Comparison of ENCODE assay signal across 23 mouse cellular contexts in genomic region chr1:175637677-175638076, GRCm38 (mm10). TPM values are rescaled to one million over a fixed set of nuclear protein-coding genes. Genes with fewer than 3 reads are reported as not detected.
DNase-seq lines count a peak whose midpoint lies in the region; ATAC-seq and TF ChIP-seq lines count a peak whose summit lies in the region.
"Had no signal": no experiment of that assay in that cellular context is flagged by ENCODE, and none has a peak within 500 bp of the region (broad histone marks: within the 10 kb centered on the region; RNA-seq: fewer than 3 reads in every experiment).

No protein-coding gene starts in this region.

- 0 out of 2 replicates have a peak, but pooled peaks have one; percentile 25 for ATAC-seq in liver, postnatal 0 days
- no peak for ATAC-seq in liver, embryonic 12.5 days
- ATAC-seq in megakaryocyte, adult 5-6 weeks (ENCODE audit: poor library complexity, severe bottlenecking), result peak; percentile 55
- ATAC-seq in inflammation-experienced regulatory T-cells, adult 6 months, result no peak
- ATAC-seq: forebrain, postnatal 0 days; intestine, embryonic 15.5 days; lung, postnatal 0 days had no signal

- no peak overlapping the region for H3K27ac ChIP-seq in liver, postnatal 0 days (ENCODE audit: low read depth)
- no peak overlapping the region for H3K27ac ChIP-seq in liver, embryonic 12.5 days
- H3K27ac ChIP-seq in thymus, adult 2 months (ENCODE audit: control insufficient read depth, insufficient read depth, low read length), result no peak overlapping the region
- H3K27ac ChIP-seq: embryonic facial prominence, embryonic 15.5 days; heart, embryonic 13.5 days; hindbrain, embryonic 14.5 days; intestine, embryonic 15.5 days; limb, embryonic 13.5 days; liver, embryonic 14.5 days; midbrain, embryonic 10.5 days; stomach, embryonic 15.5 days had no signal

- no peak overlapping the region for H3K4me3 ChIP-seq in liver, postnatal 0 days (ENCODE audit: low read depth, low read length)
- no peak overlapping the region for H3K4me3 ChIP-seq in liver, embryonic 12.5 days
- H3K4me3 ChIP-seq in thymus, adult 2 months (ENCODE audit: control insufficient read depth, insufficient read depth, low read length), result no peak overlapping the region
- H3K4me3 ChIP-seq: embryonic facial prominence, embryonic 15.5 days; heart, embryonic 13.5 days; intestine, embryonic 15.5 days; limb, embryonic 13.5 days; midbrain, embryonic 10.5 days; stomach, embryonic 15.5 days had no signal

- no peaks in the 10 kb centered on the region for H3K27me3 ChIP-seq in liver, postnatal 0 days (ENCODE audit: insufficient read depth, low read length)
- H3K27me3 ChIP-seq in liver, embryonic 12.5 days (replicated peaks), result no peaks in the 10 kb centered on the region
- H3K27me3 ChIP-seq in thymus, adult 2 months (ENCODE audit: control insufficient read depth, insufficient read depth, low read length), result no peaks in the 10 kb centered on the region
- H3K27me3 ChIP-seq: embryonic facial prominence, embryonic 15.5 days; heart, embryonic 13.5 days; intestine, embryonic 15.5 days; limb, embryonic 13.5 days; stomach, embryonic 15.5 days had no signal

- H3K4me1 ChIP-seq in liver, postnatal 0 days (ENCODE audit: insufficient read depth), result peaks cover 12% of the 10 kb centered on the region; the same call in 1 of the 2 replicates
- no peaks in the 10 kb centered on the region for H3K4me1 ChIP-seq in liver, embryonic 12.5 days
- peaks cover 41% of the 10 kb centered on the region for H3K4me1 ChIP-seq in thymus, adult 2 months (replicated peaks; ENCODE audit: control insufficient read depth, insufficient read depth, low read length)
- H3K4me1 ChIP-seq: embryonic facial prominence, embryonic 15.5 days; heart, embryonic 13.5 days; intestine, embryonic 15.5 days; limb, embryonic 13.5 days; stomach, embryonic 15.5 days had no signal

- TF ChIP-seq EP300 in liver, postnatal 0 days (IDR thresholded peaks at IDR 0.05; ENCODE audit: low read depth), result no peak

- no peak for TF ChIP-seq CTCF in liver, postnatal 0 days (IDR thresholded peaks at IDR 0.05; ENCODE audit: low read depth)
- no peak for TF ChIP-seq CTCF in thymus, adult 2 months (IDR thresholded peaks at IDR 0.05; ENCODE audit: borderline replicate concordance, control insufficient read depth, extremely low read depth, insufficient read depth, low read length, poor library complexity)

- DNase-seq in liver, postnatal 0 days, result no peak
- peak; percentile 13 for DNase-seq in thymus, postnatal 25 days
- DNase-seq in thymus, adult 2 months, result no peak
- DNase-seq in adrenal gland, postnatal 25 days, result no peak
- DNase-seq: cerebellum, postnatal 10 days; forebrain, postnatal 0 days; right cerebral cortex, adult 18-20 months; thymus, postnatal 36 days had no signal

- H3K4me2 ChIP-seq in liver, postnatal 0 days (ENCODE audit: low read depth, low read length), result no peak overlapping the region
- H3K4me2 ChIP-seq in liver, embryonic 12.5 days, result no peak overlapping the region
- H3K4me2 ChIP-seq: embryonic facial prominence, embryonic 15.5 days; heart, embryonic 13.5 days; hindbrain, embryonic 14.5 days; intestine, embryonic 15.5 days; limb, embryonic 13.5 days; stomach, embryonic 15.5 days had no signal

- TF ChIP-seq POLR2A in thymus, adult 2 months (IDR thresholded peaks at IDR 0.05; ENCODE audit: control insufficient read depth, extremely low read depth, insufficient read depth, low read length, poor library complexity), result no peak

- WGBS in liver, postnatal 0 days (ENCODE audit: insufficient replicate concordance), result 28% methylated on average over 7 of the region's 7 CpGs
- 39% methylated on average over 7 of the region's 7 CpGs for WGBS in liver, embryonic 12.5 days (ENCODE audit: insufficient replicate concordance)
- WGBS in thymus, adult 2 months, result 7% methylated on average over 7 of the region's 7 CpGs

- no peak overlapping the region for H3K9ac ChIP-seq in liver, postnatal 0 days (replicated peaks)
- H3K9ac ChIP-seq in liver, embryonic 12.5 days, result no peak overlapping the region
- H3K9ac ChIP-seq: embryonic facial prominence, embryonic 15.5 days; forebrain, postnatal 0 days; heart, embryonic 13.5 days; hindbrain, embryonic 14.5 days; intestine, embryonic 15.5 days; limb, embryonic 13.5 days; liver, embryonic 14.5 days; stomach, embryonic 15.5 days had no signal

- H3K9me3 ChIP-seq in liver, postnatal 0 days (ENCODE audit: low read length), result no peaks in the 10 kb centered on the region
- no peaks in the 10 kb centered on the region for H3K9me3 ChIP-seq in liver, embryonic 12.5 days (replicated peaks)
- H3K9me3 ChIP-seq: embryonic facial prominence, embryonic 15.5 days; heart, embryonic 13.5 days; intestine, embryonic 15.5 days; limb, embryonic 13.5 days; midbrain, embryonic 10.5 days; stomach, embryonic 15.5 days had no signal

- H3K36me3 ChIP-seq in liver, postnatal 0 days (replicated peaks; ENCODE audit: insufficient read depth, low read length), result no peaks in the 10 kb centered on the region
- H3K36me3 ChIP-seq in liver, embryonic 12.5 days, result no peaks in the 10 kb centered on the region
- H3K36me3 ChIP-seq in thymus, adult 2 months (ENCODE audit: control insufficient read depth, insufficient read depth, low read length), result no peaks in the 10 kb centered on the region
- H3K36me3 ChIP-seq: embryonic facial prominence, embryonic 15.5 days; heart, embryonic 13.5 days; intestine, embryonic 15.5 days; limb, embryonic 13.5 days; midbrain, embryonic 10.5 days; stomach, embryonic 15.5 days had no signal

RNA-seq across cellular contexts. Expression of gene Fh1, which starts 12.2 kb away (rescaled TPM):
- polyA plus RNA-seq in liver, postnatal 0 days (2015; fragmentation: Nextera tagmentation; extraction: Ambion mirVana), result 93.3 and 103 TPM in 2 replicates
- polyA plus RNA-seq in liver, embryonic 12.5 days (2016; fragmentation: Nextera tagmentation; extraction: Ambion mirVana), result 80.2 and 87.8 TPM in 2 replicates
- polyA plus RNA-seq in thymus, adult 2 months (2012; rRNA removed), result 26.0 and 32.4 TPM in 2 replicates
- total RNA-seq in megakaryocyte, adult 5-6 weeks (2015), result 85.8 and 106 TPM in 2 replicates
- total RNA-seq in megakaryocyte, adult 5-6 weeks (2017), result 65.9 and 70.7 TPM in 2 replicates
- total RNA-seq in adrenal gland, postnatal 25 days (2021), result 152 and 184 TPM in 2 replicates
- 100 to 1,000 TPM in 1 of 3 experiments, 10 to 100 TPM in 2; 48.1 to 114 (median 67.1) TPM for polyA plus RNA-seq in inflammation-experienced regulatory T-cells, adult 6 months (2017; shearing (Covaris generic))

RNA-seq across cellular contexts. Expression of gene Kmo, which starts 17.5 kb away (rescaled TPM):
- 26.5 and 28.5 TPM in 2 replicates for polyA plus RNA-seq in liver, postnatal 0 days (2015; fragmentation: Nextera tagmentation; extraction: Ambion mirVana)
- 2.9 and 3.2 TPM in 2 replicates for polyA plus RNA-seq in liver, embryonic 12.5 days (2016; fragmentation: Nextera tagmentation; extraction: Ambion mirVana)
- 3.0 and 3.3 TPM in 2 replicates for polyA plus RNA-seq in thymus, adult 2 months (2012; rRNA removed)
- total RNA-seq in megakaryocyte, adult 5-6 weeks (2015), result 15.3 and 15.9 TPM in 2 replicates
- total RNA-seq in megakaryocyte, adult 5-6 weeks (2017), result 27.6 and 34.5 TPM in 2 replicates
- 0.43 and 1.0 TPM in 2 replicates for total RNA-seq in adrenal gland, postnatal 25 days (2021)
- 1 to 10 TPM in 1 of 3 experiments, under 1 TPM in 2; 0.48 to 7.3 (median 0.88) TPM for polyA plus RNA-seq in inflammation-experienced regulatory T-cells, adult 6 months (2017; shearing (Covaris generic))
- total RNA-seq: forebrain, postnatal 0 days; layer of hippocampus, postnatal 10 days; left cerebral cortex, postnatal 10 days had no signal
- polyA plus RNA-seq: forebrain, postnatal 0 days; kidney, embryonic 14.5 days had no signal

RNA-seq across cellular contexts. Expression of gene Opn3, which starts 54.9 kb away (rescaled TPM):
- 1.3 and 1.6 TPM in 2 replicates for polyA plus RNA-seq in liver, postnatal 0 days (2015; fragmentation: Nextera tagmentation; extraction: Ambion mirVana)
- 2.5 and 3.1 TPM in 2 replicates for polyA plus RNA-seq in liver, embryonic 12.5 days (2016; fragmentation: Nextera tagmentation; extraction: Ambion mirVana)
- polyA plus RNA-seq in thymus, adult 2 months (2012; rRNA removed), result 5.3 and 8.2 TPM in 2 replicates
- 1.5 and 1.9 TPM in 2 replicates for total RNA-seq in megakaryocyte, adult 5-6 weeks (2015)
- total RNA-seq in megakaryocyte, adult 5-6 weeks (2017), result 0.37 and 1.7 TPM in 2 replicates
- 7.2 and 10.4 TPM in 2 replicates for total RNA-seq in adrenal gland, postnatal 25 days (2021)
- polyA plus RNA-seq in inflammation-experienced regulatory T-cells, adult 6 months (2017; shearing (Covaris generic)), result not detected

RNA-seq across cellular contexts. Expression of gene Chml, which starts 55.0 kb away (rescaled TPM):
- polyA plus RNA-seq in liver, postnatal 0 days (2015; fragmentation: Nextera tagmentation; extraction: Ambion mirVana), result 0.52 and 0.66 TPM in 2 replicates
- polyA plus RNA-seq in liver, embryonic 12.5 days (2016; fragmentation: Nextera tagmentation; extraction: Ambion mirVana), result 1.6 TPM in 2 replicates
- 18.3 and 45.7 TPM in 2 replicates for polyA plus RNA-seq in thymus, adult 2 months (2012; rRNA removed)
- 14.2 and 17.0 TPM in 2 replicates for total RNA-seq in megakaryocyte, adult 5-6 weeks (2015)
- 28.4 and 38.1 TPM in 2 replicates for total RNA-seq in megakaryocyte, adult 5-6 weeks (2017)
- 9.1 and 10.3 TPM in 2 replicates for total RNA-seq in adrenal gland, postnatal 25 days (2021)
- 1 to 10 TPM in 2 of 3 experiments, under 1 TPM in 1; 0.21 to 1.1 (median 1.1) TPM for polyA plus RNA-seq in inflammation-experienced regulatory T-cells, adult 6 months (2017; shearing (Covaris generic))

Comparison
In these comparisons a context has a peak if more than half of its experiments do, and no peak if none do; other contexts are left out.
1. ATAC-seq: peak in liver, postnatal 0 days (single experiment) and megakaryocyte, adult 5-6 weeks (single experiment); none in liver, embryonic 12.5 days (single experiment) and inflammation-experienced regulatory T-cells, adult 6 months (single experiment).